Mouse (Mus musculus) liver, embryonic 15.5 days (tissue): ENCODE data around the gene Lhfp. TPM values are rescaled to one million over a fixed set of nuclear protein-coding genes. Genes with fewer than 3 reads are reported as not detected.

Source experiments
- ATAC-seq: fragments of 200-750 bp; cut with Nextera tagmentation; 2 replicates; pipeline ENCODE4 v1.8.0; 2017; ENCODE audit warnings: moderate number of reproducible peaks, mild to moderate bottlenecking, moderate library complexity; ENCODE audit not compliant: insufficient read depth
- H3K27ac ChIP-seq: fragments of 300-500 bp; sonication (generic); replicated peaks from 2 replicates; pipeline ENCODE4 v1.5.1; 2015; ENCODE audit warnings: mild to moderate bottlenecking, inconsistent platforms
- H3K27me3 ChIP-seq: fragments of 300-500 bp; sonication (generic); 2 replicates; pipeline ENCODE4 v1.6.1; 2015; ENCODE audit warnings: mild to moderate bottlenecking, inconsistent platforms
- H3K36me3 ChIP-seq: fragments of 300-500 bp; sonication (generic); replicated peaks from 2 replicates; pipeline ENCODE4 v1.6.1; 2015; ENCODE audit warnings: moderate library complexity, mild to moderate bottlenecking, inconsistent platforms
- H3K4me1 ChIP-seq: fragments of 300-500 bp; sonication (generic); replicated peaks from 2 replicates; pipeline ENCODE4 v1.6.1; 2015; ENCODE audit warnings: inconsistent platforms
- H3K4me2 ChIP-seq: fragments of 300-500 bp; sonication (generic); 2 replicates; pipeline ENCODE4 v1.6.1; 2015; ENCODE audit warnings: moderate library complexity, mild to moderate bottlenecking, inconsistent platforms
- H3K4me3 ChIP-seq: fragments of 300-500 bp; sonication (generic); replicated peaks from 2 replicates; pipeline ENCODE4 v1.5.1; 2015; ENCODE audit warnings: mild to moderate bottlenecking, inconsistent platforms
- H3K9ac ChIP-seq: fragments of 300-500 bp; sonication (generic); 2 replicates; pipeline ENCODE4 v1.6.1; 2015; ENCODE audit warnings: moderate library complexity, mild to moderate bottlenecking, inconsistent platforms
- H3K9me3 ChIP-seq: fragments of 300-500 bp; sonication (generic); replicated peaks from 2 replicates; pipeline ENCODE4 v1.6.1; 2016; ENCODE audit warnings: inconsistent platforms
- WGBS: fragments of 180-500 bp; shearing (Covaris S2); methylation state at CpG from one replicate; pipeline ENCODE4 v1.1.7; 2015; ENCODE audit warnings: mixed read lengths; ENCODE audit not compliant: insufficient replicate concordance; 5-methylcytosine and 5-hydroxymethylcytosine counted together
- polyA plus RNA-seq: library from polyadenylated mRNA; unstranded; fragments of >200 nt; fragmentation: Nextera tagmentation; extraction: Ambion mirVana; gene quantifications from 2 replicates; pipeline ENCODE4 v1.2.1, GENCODE M21; 2015

Lhfp gene
- polyA plus RNA-seq, 1 experiment from 2014 or later = 4.3 TPM

DNA sequence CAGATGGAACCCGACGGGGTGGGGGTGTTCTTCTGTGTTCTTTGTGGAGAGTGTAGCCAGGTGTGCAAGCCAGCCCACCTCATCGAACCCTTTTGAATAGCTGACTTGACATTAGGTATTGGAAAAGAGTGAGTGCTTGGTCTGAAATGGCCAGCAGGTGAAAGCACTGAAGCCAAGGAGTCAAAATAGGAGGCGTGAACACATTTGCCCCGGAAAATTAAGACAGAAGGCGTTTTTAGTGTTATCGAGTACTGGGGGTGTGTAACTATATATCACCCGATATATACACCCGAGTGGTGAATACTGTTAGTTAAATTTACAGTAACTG, 876 bp downstream of the Lhfp start:
- Histone ChIP-seq H3K9ac (no peak overlapping the region), H3K27ac (no peak overlapping the region), H3K27me3 (peaks cover 63% of the 10 kb centered on the region), H3K4me2 (peak overlapping the region; percentile 68), H3K4me3 (peak overlapping the region; percentile 53), H3K4me1 (peaks cover 4% of the 10 kb centered on the region; the same call in 1 of the 2 replicates), H3K36me3 (no peaks in the 10 kb centered on the region), H3K9me3 (no peaks in the 10 kb centered on the region)
- WGBS = 30% methylated on average over 9 of the region's 9 CpGs
- no peak for ATAC-seq

DNA sequence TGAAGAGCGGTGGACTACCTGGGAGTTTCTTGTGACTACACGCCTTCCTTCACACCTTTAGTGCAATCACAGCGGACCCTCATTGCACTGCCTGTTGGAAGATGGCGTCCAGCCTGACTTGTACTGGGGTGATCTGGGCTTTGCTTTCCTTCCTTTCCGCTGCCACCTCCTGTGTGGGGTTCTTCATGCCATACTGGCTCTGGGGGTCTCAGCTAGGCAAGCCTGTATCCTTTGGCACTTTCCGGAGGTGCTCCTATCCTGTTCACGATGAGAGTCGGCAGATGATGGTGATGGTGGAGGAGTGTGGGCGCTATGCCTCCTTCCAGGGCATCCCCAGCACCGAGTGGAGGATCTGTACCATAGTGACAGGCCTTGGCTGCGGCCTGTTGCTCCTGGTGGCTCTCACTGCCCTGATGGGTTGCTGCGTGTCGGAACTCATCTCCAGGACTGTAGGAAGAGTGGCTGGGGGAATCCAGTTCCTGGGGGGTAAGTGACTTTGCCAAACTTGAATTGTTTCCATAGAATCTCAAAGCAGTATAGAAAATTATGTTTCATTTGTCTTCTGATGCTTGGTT, 2.0 kb downstream of the Lhfp start:
- no peak for ATAC-seq
- H3K4me3 ChIP-seq = no peak overlapping the region
- H3K27me3 ChIP-seq = peaks cover 60% of the 10 kb centered on the region
- H3K27ac ChIP-seq = no peak overlapping the region
- H3K4me2 ChIP-seq = no peak overlapping the region
- H3K9me3 ChIP-seq = no peaks in the 10 kb centered on the region
- H3K4me1 ChIP-seq = peaks cover 4% of the 10 kb centered on the region; the same call in 1 of the 2 replicates
- 70% methylated on average over 13 of the region's 13 CpGs for WGBS
- H3K36me3 ChIP-seq = no peaks in the 10 kb centered on the region
- H3K9ac ChIP-seq = no peak overlapping the region

- H3K9me3 ChIP-seq = no peaks in the 10 kb centered on the region
- H3K27me3 ChIP-seq = peaks cover 50% of the 10 kb centered on the region
- no peak overlapping the region for H3K4me3 ChIP-seq
- H3K27ac ChIP-seq = no peak overlapping the region
- H3K36me3 ChIP-seq = no peaks in the 10 kb centered on the region
- no peak overlapping the region for H3K4me2 ChIP-seq
- no peak overlapping the region for H3K9ac ChIP-seq
- no peak for ATAC-seq
- peaks cover 4% of the 10 kb centered on the region; the same call in 1 of the 2 replicates for H3K4me1 ChIP-seq
- WGBS = 59% methylated on average over 7 of the region's 7 CpGs
Observed at GRCm38 (mm10) chr3:53044238-53044637, 2.9 kb downstream of the Lhfp start.

DNA sequence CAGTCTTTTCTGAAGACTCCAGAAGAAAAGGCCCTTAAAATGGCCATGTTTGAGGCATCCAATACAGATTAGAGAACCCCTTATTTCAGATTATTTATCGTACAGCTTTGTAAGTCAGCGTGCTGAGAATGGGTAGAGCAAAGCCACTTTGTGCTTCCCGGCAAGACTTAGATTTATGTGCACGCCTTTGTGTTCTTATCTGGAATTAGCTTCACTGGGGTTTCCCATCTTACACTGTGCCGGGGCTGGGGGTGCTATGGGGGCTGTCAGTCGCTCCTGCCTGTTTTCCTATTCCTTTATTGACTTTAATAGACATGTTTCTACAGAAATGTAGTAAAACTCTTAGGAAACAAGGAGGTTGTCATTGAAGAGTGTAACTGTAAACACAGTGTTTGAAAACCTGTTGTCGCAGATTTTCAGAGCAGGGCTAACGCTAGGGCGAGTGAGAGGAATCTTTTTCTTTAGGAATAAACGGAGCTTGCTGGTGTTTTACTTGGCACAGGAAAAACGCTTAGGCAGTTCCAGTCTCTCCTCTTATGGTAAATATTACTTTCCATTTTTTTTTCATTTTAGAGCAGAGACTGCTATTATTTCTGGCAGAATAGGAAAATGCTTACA, 3.5 kb downstream of the Lhfp start:
- no peaks in the 10 kb centered on the region for H3K9me3 ChIP-seq
- no peak for ATAC-seq
- WGBS = 55% methylated on average over 11 of the region's 11 CpGs
- no peak overlapping the region for H3K27ac ChIP-seq
- H3K36me3 ChIP-seq = no peaks in the 10 kb centered on the region
- H3K4me1 ChIP-seq = peaks cover 4% of the 10 kb centered on the region; the same call in 1 of the 2 replicates
- peaks cover 47% of the 10 kb centered on the region for H3K27me3 ChIP-seq
- no peak overlapping the region for H3K9ac ChIP-seq
- no peak overlapping the region for H3K4me2 ChIP-seq
- H3K4me3 ChIP-seq = no peak overlapping the region

DNA sequence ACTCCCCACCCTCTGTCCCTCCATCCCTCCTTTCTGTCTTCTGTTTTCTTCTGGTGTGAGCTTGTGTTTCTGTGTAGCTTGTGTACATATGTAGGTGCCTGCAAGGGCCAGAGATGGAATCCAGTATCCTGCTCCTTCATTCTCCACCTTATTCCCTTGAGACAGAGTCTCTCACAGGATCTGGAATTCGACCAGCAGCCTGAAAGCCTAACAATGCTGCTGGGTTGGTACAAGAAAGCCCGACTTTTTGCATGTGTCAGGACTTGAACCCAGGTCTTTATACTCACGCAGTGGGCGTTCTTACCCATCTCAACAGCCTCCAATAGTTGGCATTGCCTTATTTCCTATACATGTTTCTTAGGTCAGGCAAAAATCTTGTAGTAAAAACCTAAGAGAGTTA, 4.4 kb downstream of the Lhfp start:
- peaks cover 4% of the 10 kb centered on the region; the same call in 1 of the 2 replicates for H3K4me1 ChIP-seq
- H3K9ac ChIP-seq = no peak overlapping the region
- no peak for ATAC-seq
- H3K27ac ChIP-seq = no peak overlapping the region
- H3K36me3 ChIP-seq = no peaks in the 10 kb centered on the region
- peaks cover 38% of the 10 kb centered on the region for H3K27me3 ChIP-seq
- H3K4me2 ChIP-seq = no peak overlapping the region
- 45% methylated on average over 4 of the region's 4 CpGs for WGBS
- no peak overlapping the region for H3K4me3 ChIP-seq
- H3K9me3 ChIP-seq = no peaks in the 10 kb centered on the region

DNA sequence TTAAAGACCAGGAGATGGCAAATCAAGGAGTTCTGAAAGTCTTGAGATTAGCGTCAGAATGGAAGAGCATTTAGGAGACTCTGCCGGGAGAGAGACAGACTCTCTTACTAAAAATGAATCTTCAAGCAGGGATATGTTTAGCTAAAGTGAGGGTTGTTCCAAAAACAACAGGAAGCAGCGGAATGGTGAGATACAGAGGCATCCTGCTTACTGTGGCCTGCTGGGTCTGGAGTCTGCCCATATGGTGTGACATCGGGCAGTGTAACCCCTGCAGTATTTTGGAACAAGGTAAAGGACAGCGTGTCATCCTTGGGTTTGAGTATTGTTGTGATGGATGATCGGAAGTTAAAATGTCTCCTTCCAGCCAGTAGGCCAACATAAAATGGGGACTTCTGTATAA, 5.0 kb downstream of the Lhfp start:
- H3K4me3 ChIP-seq = no peak overlapping the region
- peaks cover 31% of the 10 kb centered on the region for H3K27me3 ChIP-seq
- no peak overlapping the region for H3K4me2 ChIP-seq
- no peak overlapping the region for H3K9ac ChIP-seq
- H3K4me1 ChIP-seq = peaks cover 4% of the 10 kb centered on the region; the same call in 1 of the 2 replicates
- ATAC-seq = no peak
- no peak overlapping the region for H3K27ac ChIP-seq
- no peaks in the 10 kb centered on the region for H3K9me3 ChIP-seq
- WGBS = 71% methylated on average over 6 of the region's 6 CpGs
- H3K36me3 ChIP-seq = no peaks in the 10 kb centered on the region

DNA sequence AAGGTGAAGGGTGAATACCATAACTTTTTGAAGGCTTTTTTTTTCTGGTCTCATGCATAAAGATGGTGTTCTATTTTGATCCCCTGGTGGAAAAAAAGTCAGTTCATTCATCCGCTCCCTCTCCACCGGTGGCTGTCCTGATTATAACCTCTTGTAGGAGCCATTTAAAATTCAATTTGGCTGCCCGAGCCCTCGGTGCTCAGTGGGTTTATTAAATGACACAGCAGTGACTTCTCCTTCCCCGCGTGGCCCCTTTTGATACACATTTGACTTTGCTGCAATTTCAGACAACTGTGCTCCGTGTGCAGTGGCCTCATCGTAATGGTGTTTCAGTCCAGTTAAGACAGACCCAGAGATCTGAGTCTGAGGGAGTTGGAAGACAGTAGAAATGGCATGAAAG, 11.1 kb downstream of the Lhfp start:
- ATAC-seq = no peak
- no peaks in the 10 kb centered on the region for H3K9me3 ChIP-seq

DNA sequence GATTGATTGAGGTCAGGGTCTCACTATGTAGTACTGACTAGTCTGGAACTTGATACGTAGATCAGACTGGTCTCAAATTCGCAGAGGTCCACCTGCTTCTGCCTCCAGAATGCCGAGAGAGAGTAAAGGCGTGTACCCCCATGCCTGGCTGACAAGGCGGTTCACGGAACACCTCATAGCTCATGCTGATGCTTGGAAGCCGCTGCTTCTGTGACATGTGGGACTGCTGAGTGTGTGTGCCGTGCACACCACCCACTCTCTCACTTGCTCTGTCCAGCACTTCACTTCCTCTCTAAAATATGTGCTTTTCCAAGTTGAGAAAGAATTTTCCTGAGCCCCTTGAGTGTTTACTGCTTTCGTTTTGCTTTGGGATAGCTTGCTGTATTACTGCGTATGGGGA, 15.1 kb downstream of the Lhfp start:
- WGBS = 67% methylated on average over 10 of the region's 10 CpGs
- H3K4me3 ChIP-seq = no peak overlapping the region
- no peak overlapping the region for H3K9ac ChIP-seq
- no peaks in the 10 kb centered on the region for H3K36me3 ChIP-seq
- no peak overlapping the region for H3K4me2 ChIP-seq
- H3K4me1 ChIP-seq = no peaks in the 10 kb centered on the region
- H3K27me3 ChIP-seq = no peaks in the 10 kb centered on the region
- no peak overlapping the region for H3K27ac ChIP-seq
- no peak for ATAC-seq
- no peaks in the 10 kb centered on the region for H3K9me3 ChIP-seq

More for the DNA sequence above, 11.1 kb downstream of the Lhfp start:
- no peaks in the 10 kb centered on the region for H3K4me1 ChIP-seq
- no peak overlapping the region for H3K9ac ChIP-seq
- WGBS = 69% methylated on average over 8 of the region's 8 CpGs
- H3K27me3 ChIP-seq = no peaks in the 10 kb centered on the region
- no peaks in the 10 kb centered on the region for H3K36me3 ChIP-seq
- no peak overlapping the region for H3K27ac ChIP-seq
- no peak overlapping the region for H3K4me2 ChIP-seq
- H3K4me3 ChIP-seq = no peak overlapping the region

DNA sequence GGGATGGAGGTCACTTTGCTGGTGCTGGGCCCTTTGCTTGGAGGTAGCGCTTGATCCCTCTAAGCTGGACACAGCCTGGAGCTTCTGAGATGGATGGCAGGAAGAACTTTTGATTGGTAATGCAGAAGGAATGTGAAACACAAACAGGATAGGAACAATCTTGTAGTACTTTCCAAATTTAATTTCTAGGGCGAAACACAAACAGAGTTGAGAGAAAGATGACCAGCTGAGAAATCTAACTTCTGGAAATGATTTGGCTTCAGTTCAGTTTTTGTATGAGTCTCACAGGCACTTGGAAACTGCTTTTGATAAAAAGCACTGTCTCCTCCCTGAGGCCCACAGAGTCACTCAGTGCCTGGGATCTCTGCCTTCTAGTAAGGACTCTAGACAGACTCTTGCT, 18.6 kb downstream of the Lhfp start:
- Histone ChIP-seq H3K4me1 (no peaks in the 10 kb centered on the region), H3K27ac (no peak overlapping the region), H3K9ac (no peak overlapping the region), H3K4me2 (no peak overlapping the region), H3K27me3 (no peaks in the 10 kb centered on the region), H3K4me3 (no peak overlapping the region), H3K9me3 (no peaks in the 10 kb centered on the region), H3K36me3 (no peaks in the 10 kb centered on the region)
- 60% methylated on average over 2 of the region's 2 CpGs for WGBS
- no peak for ATAC-seq

- Histone ChIP-seq H3K27ac (no peak overlapping the region), H3K9me3 (no peaks in the 10 kb centered on the region), H3K4me3 (no peak overlapping the region), H3K27me3 (no peaks in the 10 kb centered on the region), H3K4me1 (no peaks in the 10 kb centered on the region), H3K36me3 (no peaks in the 10 kb centered on the region), H3K9ac (no peak overlapping the region), H3K4me2 (no peak overlapping the region)
- 46% methylated on average over 13 of the region's 13 CpGs for WGBS
- no peak for ATAC-seq
Observed at GRCm38 (mm10) chr3:53063423-53064147, 22.3 kb downstream of the Lhfp start.

GRCm38 (mm10) chr3:53065267-53066094, 24.2 kb downstream of the Lhfp start:
- Histone ChIP-seq H3K4me3 (no peak overlapping the region), H3K9me3 (no peaks in the 10 kb centered on the region), H3K9ac (no peak overlapping the region), H3K27me3 (no peaks in the 10 kb centered on the region), H3K4me2 (no peak overlapping the region), H3K36me3 (no peaks in the 10 kb centered on the region), H3K27ac (no peak overlapping the region), H3K4me1 (no peaks in the 10 kb centered on the region)
- no peak for ATAC-seq
- WGBS = 65% methylated on average over 13 of the region's 13 CpGs
